Mouse (Mus musculus) myocyte (in vitro differentiated cells): ENCODE data around the gene Ntng1.

Experiments used
- CEBPB ChIP-seq: IDR thresholded peaks from 2 replicates; pipeline ENCODE4 v1.6.1; 2011; ENCODE audit warnings: mild to moderate bottlenecking, moderate library complexity; ENCODE audit not compliant: poor library complexity, insufficient read depth, severe bottlenecking
- MAX ChIP-seq: IDR thresholded peaks from one replicate; pipeline ENCODE4 v1.6.1; 2011; ENCODE audit warnings: low read depth, mild to moderate bottlenecking, control low read depth
- MYOD1 ChIP-seq, 3 experiments: IDR thresholded peaks; one replicate each; pipeline ENCODE4 v1.6.1; 2011; ENCODE audit warnings: control low read depth in 2 of 3, low read depth in 2 of 3, mild to moderate bottlenecking in 2 of 3, moderate library complexity in 1 of 3; ENCODE audit not compliant: insufficient read length in 2 of 3, control insufficient read depth in 1 of 3
- MYOG ChIP-seq, 3 experiments: IDR thresholded peaks; one replicate each; pipeline ENCODE4 v1.6.1; 2011; ENCODE audit warnings: control low read depth in 2 of 3, low read depth in 2 of 3, mild to moderate bottlenecking in 2 of 3; ENCODE audit not compliant: insufficient read length in 2 of 3, control insufficient read depth in 1 of 3, insufficient read depth in 1 of 3
- POLR2A ChIP-seq: IDR thresholded peaks from one replicate; pipeline ENCODE4 v1.6.1; 2011; ENCODE audit warnings: low read depth, mild to moderate bottlenecking, control low read depth, moderate library complexity; ENCODE audit not compliant: insufficient read length
- TCF12 ChIP-seq: IDR thresholded peaks from one replicate; pipeline ENCODE4 v1.6.1; 2011; ENCODE audit warnings: mild to moderate bottlenecking, control low read depth; ENCODE audit not compliant: poor library complexity, insufficient read depth, severe bottlenecking
- USF1 ChIP-seq: IDR thresholded peaks from one replicate; pipeline ENCODE4 v1.6.1; 2011; ENCODE audit warnings: low read depth, mild to moderate bottlenecking, control low read depth, moderate library complexity

DNA sequence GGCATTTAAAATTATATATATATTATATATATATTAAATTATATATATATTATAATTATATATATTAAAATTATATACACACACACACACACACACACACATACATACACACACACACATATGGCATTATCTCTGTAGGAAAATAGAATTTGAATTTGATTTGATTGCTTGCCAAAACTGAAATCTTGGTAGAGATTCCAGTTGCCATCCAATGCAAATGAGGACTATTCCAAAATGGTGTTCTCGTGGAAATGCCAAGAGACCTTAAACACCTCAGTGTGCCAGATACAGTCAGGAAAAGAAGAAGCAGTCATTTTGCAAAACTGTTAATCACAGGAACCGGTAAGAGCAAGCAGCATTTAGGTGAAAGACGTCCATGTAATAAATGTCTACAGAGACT is 51.3 kb downstream of the Ntng1 start:
- no peak for TF ChIP-seq POLR2A
- no peak for TF ChIP-seq USF1
- no peak for TF ChIP-seq CEBPB
- TF ChIP-seq MYOG (IDR thresholded peaks at IDR 0.05; ENCODE audit: control insufficient read depth in 1 of 3, insufficient read depth in 1 of 3, insufficient read length in 2 of 3, low read depth in 2 of 3): no peak
- no peak for TF ChIP-seq MYOD1 (IDR thresholded peaks at IDR 0.05; ENCODE audit: control insufficient read depth in 1 of 3, insufficient read length in 2 of 3, low read depth in 2 of 3)
- no peak for TF ChIP-seq TCF12
- TF ChIP-seq MAX: no peak
